Mouse (Mus musculus) forebrain, postnatal 0 days (tissue): Measurements from ENCODE around the gene Lbhd1. TPM values are rescaled to one million over a fixed set of nuclear protein-coding genes. Genes with fewer than 3 reads are reported as not detected.
"Not testable (repeated sequence)": the region's sequence is repeated elsewhere in the genome, so short reads cannot be mapped to it uniquely, and the experiment has no call there.

ENCODE experiments used
- ATAC-seq: fragments of 200-750 bp; cut with Nextera tagmentation; 2 replicates; pipeline ENCODE4 v1.8.0; 2017; ENCODE audit warnings: mild to moderate bottlenecking, moderate library complexity
- DNase-seq: peaks from one replicate; pipeline ENCODE4 v3.0.0-alpha.2; 2015
- H3K27ac ChIP-seq: fragments of 300-500 bp; sonication (generic); 2 replicates; pipeline ENCODE4 v1.5.1; 2014; ENCODE audit warnings: low read depth, mild to moderate bottlenecking, antibody characterized with exemption, low read length, moderate library complexity, mixed read lengths
- H3K27me3 ChIP-seq: fragments of 300-500 bp; sonication (generic); 2 replicates; pipeline ENCODE4 v1.6.1; 2014; ENCODE audit warnings: mild to moderate bottlenecking, low read length, mixed read lengths; ENCODE audit not compliant: insufficient read depth
- H3K36me3 ChIP-seq: fragments of 300-500 bp; sonication (generic); 2 replicates; pipeline ENCODE4 v1.6.1; 2014; ENCODE audit warnings: mild to moderate bottlenecking, moderate library complexity; ENCODE audit not compliant: insufficient read depth
- H3K4me1 ChIP-seq: fragments of 300-500 bp; sonication (generic); 2 replicates; pipeline ENCODE4 v1.6.1; 2014; ENCODE audit warnings: antibody characterized with exemption; ENCODE audit not compliant: insufficient read depth
- H3K4me2 ChIP-seq: fragments of 300-500 bp; sonication (generic); 2 replicates; pipeline ENCODE4 v1.6.1; 2014; ENCODE audit warnings: low read depth, mild to moderate bottlenecking, moderate library complexity
- H3K4me3 ChIP-seq: fragments of 300-500 bp; sonication (generic); 2 replicates; pipeline ENCODE4 v1.5.1; 2014; ENCODE audit warnings: low read depth, low read length, mixed read lengths
- H3K9ac ChIP-seq: fragments of 300-500 bp; sonication (generic); 2 replicates; pipeline ENCODE4 v1.6.1; 2014; ENCODE audit warnings: mild to moderate bottlenecking
- H3K9me3 ChIP-seq: fragments of 300-500 bp; sonication (generic); 2 replicates; pipeline ENCODE4 v1.6.1; 2016; ENCODE audit warnings: low read length
- CTCF ChIP-seq: sonication (generic); IDR thresholded peaks from 2 replicates; pipeline ENCODE4 v1.5.1; 2016; ENCODE audit warnings: antibody characterized with exemption, control low read depth, low read depth
- WGBS: fragments of 180-500 bp; shearing (Covaris S2); extraction: QIAGEN DNeasy Blood & Tissue Kit; methylation state at CpG from one replicate; pipeline ENCODE4 v1.1.7; 2014; 5-methylcytosine and 5-hydroxymethylcytosine counted together
- polyA plus RNA-seq: library from polyadenylated mRNA; unstranded; fragments of >200 nt; fragmentation: Nextera tagmentation; extraction: Ambion mirVana; gene quantifications from 2 replicates; pipeline ENCODE4 v1.2.1, GENCODE M21; 2015
- total RNA-seq: library from RNA; depleted of rRNA; stranded (reverse); fragments of >200 nt; gene quantifications from 2 replicates; pipeline ENCODE4 v1.2.3, GENCODE M21; 2014

Gene Lbhd1
- total and polyA plus RNA-seq, 2 experiments from 2014 or later, result 5.0 to 36.5 TPM

DNA sequence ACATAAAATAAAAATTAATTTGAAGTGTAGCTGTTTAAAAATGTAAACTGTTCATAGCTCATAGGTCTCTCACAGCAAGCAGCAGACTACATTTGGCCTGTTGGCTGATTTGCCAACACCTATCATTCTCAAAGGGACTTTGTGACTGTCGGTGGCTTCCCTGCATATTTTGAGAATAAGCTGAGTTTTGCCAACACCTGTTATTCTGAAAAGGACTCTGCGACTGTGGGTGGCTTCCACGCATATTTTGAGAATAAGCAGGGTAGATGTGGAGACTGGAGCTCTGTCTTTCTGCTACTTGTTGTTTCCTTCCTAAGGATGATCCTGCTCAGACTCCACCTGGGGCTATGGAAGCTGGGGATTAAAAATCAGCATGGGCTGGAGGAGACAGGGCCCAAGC, 30.4 kb upstream of the Lbhd1 start:
- Histone ChIP-seq H3K36me3 (peaks cover 12% of the 10 kb centered on the region), H3K9ac (no peak overlapping the region), H3K27ac (no peak overlapping the region), H3K9me3 (no peaks in the 10 kb centered on the region), H3K27me3 (no peaks in the 10 kb centered on the region), H3K4me3 (no peak overlapping the region), H3K4me2 (no peak overlapping the region), H3K4me1 (no peaks in the 10 kb centered on the region)
- no peak for TF ChIP-seq CTCF
- 75% methylated on average over 3 of the region's 3 CpGs for WGBS
- no peak for ATAC-seq
- DNase-seq, result no peak

DNA sequence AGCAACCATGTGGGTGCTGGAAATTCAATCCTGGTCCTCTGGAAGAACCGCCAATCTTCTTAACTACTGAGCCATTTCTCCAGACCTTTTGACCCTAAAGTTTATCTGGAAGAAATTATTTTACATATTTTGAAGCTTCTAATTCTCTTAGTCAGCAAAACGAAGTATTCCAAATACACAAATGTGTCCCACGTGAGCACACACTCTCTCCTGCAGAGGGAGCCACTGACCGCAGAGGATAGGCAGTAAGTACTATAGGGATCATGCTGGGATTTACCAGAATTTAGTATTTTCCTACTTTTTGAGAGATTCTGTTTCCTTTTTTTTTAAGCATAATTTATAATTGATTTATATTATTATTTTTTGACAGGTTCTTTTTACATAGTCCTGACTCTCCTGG, 25.8 kb upstream of the Lbhd1 start:
- ATAC-seq, result no peak
- no peaks in the 10 kb centered on the region for H3K4me1 ChIP-seq
- no peaks in the 10 kb centered on the region for H3K9me3 ChIP-seq
- no peak overlapping the region for H3K9ac ChIP-seq
- 43% methylated on average over 4 of the region's 4 CpGs for WGBS
- DNase-seq, result peak; percentile 56
- TF ChIP-seq CTCF, result peak; percentile 68
- no peak overlapping the region for H3K27ac ChIP-seq
- H3K36me3 ChIP-seq, result no peaks in the 10 kb centered on the region
- H3K27me3 ChIP-seq, result no peaks in the 10 kb centered on the region
- H3K4me3 ChIP-seq, result no peak overlapping the region
- no peak overlapping the region for H3K4me2 ChIP-seq

DNA sequence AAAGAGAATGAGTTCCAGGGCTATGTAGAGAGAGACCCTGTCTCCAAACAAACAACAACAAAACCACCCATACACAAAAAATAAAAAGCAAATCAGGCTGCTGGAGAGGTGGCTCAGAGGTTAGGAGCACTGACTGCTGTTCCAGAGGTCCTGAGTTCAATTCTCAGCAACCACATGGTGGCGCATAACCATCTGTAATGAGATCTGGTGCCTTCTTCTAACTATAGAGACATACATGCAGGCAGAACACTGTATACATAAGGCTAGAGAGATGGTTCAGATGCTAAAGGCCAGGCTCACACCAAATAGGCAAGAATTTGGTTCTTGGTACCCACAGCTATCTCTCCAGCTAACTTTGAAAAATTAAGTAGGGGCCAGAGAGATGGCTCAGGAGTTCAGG, 24.5 kb upstream of the Lbhd1 start:
- no peak overlapping the region for H3K4me3 ChIP-seq
- ATAC-seq (no peak), DNase-seq (no peak)
- H3K27ac ChIP-seq, result no peak overlapping the region
- H3K9ac ChIP-seq, result no peak overlapping the region
- no peaks in the 10 kb centered on the region for H3K9me3 ChIP-seq
- H3K4me1 ChIP-seq, result no peaks in the 10 kb centered on the region
- TF ChIP-seq CTCF, result peak; percentile 56
- no peaks in the 10 kb centered on the region for H3K36me3 ChIP-seq
- 24% methylated on average over 1 of the region's 1 CpGs for WGBS
- no peaks in the 10 kb centered on the region for H3K27me3 ChIP-seq
- H3K4me2 ChIP-seq, result no peak overlapping the region

DNA sequence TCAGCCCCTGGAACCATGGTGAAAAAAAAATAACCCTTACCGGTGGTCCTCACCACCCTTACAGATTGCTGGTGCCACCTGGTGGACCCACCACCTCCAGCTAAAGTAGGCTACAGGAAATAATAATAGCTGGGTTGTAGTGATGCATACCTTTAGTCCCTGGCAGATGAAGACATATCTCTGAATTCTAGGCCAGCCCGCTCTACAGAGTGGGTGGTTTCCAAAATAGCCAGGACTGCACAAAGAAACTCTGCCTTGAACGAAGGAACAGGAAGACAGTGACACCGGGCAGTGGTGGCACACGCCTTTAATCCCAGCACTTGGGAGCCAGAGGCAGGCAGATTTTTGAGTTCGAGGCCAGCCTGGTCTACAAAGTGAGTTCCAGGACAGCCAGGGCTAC, 19.3 kb upstream of the Lbhd1 start:
- no peak for TF ChIP-seq CTCF
- Histone ChIP-seq H3K4me3 (no peak overlapping the region), H3K36me3 (no peaks in the 10 kb centered on the region), H3K27ac (no peak overlapping the region), H3K9ac (no peak overlapping the region), H3K27me3 (no peaks in the 10 kb centered on the region), H3K4me2 (no peak overlapping the region), H3K4me1 (no peaks in the 10 kb centered on the region), H3K9me3 (no peaks in the 10 kb centered on the region)
- ATAC-seq (no peak), DNase-seq (no peak)
- WGBS, result 86% methylated on average over 6 of the region's 6 CpGs

DNA sequence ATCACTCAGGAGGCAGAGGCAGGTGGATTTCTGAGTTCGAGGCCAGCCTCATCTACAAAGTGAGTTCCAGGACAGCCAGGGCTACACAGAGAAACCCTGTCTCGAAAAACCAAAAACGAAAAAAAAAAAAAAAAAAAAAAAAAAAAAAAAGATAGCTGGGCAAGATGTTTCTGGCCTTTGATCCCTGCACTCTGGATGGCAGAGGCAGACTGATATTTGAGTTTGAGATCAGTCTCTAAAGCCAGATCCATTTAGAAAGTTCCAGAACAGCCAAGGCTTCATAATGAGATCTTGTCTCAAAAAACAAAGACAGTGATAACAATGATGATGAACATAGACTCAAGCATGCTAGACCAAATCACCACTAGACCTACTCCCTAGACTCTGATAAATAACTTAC, 13.2 kb upstream of the Lbhd1 start:
- H3K27me3 ChIP-seq, H3K9me3 ChIP-seq, ATAC-seq, DNase-seq, H3K4me3 ChIP-seq, H3K9ac ChIP-seq, H3K27ac ChIP-seq, H3K4me1 ChIP-seq: not testable (repeated sequence)
- H3K36me3 ChIP-seq, result peaks cover 21% of the 10 kb centered on the region
- peak overlapping the region; percentile 92; the same call in 1 of the 2 replicates for H3K4me2 ChIP-seq
- 69% methylated on average over 3 of the region's 3 CpGs for WGBS

DNA sequence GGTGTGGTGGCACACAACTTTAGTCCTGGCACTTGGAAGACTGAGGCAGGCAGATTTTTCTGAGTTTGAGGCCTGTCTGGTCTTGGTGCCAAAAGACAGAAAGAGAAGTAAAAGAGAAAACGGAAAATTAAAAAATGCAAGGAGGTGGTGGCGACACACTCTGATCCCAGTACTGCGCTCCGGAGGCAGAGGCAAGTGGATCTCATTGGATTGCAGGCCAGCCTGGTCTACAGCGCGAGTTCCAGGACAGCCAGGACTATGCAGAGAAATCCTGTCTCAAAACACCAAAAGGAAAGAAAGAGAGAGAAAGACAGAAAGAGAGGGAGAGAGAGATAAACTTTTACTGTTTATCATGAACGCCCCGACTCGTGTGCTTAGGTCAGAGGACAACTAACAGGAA, 12.7 kb upstream of the Lbhd1 start:
- WGBS, result 62% methylated on average over 9 of the region's 9 CpGs
- Histone ChIP-seq H3K9ac (peak overlapping the region; percentile 80), H3K27ac (peak overlapping the region; percentile 81), H3K9me3 (no peaks in the 10 kb centered on the region), H3K4me1 (no peaks in the 10 kb centered on the region), H3K4me2 (peak overlapping the region; percentile 92), H3K27me3 (no peaks in the 10 kb centered on the region), H3K36me3 (peaks cover 23% of the 10 kb centered on the region), H3K4me3 (peak overlapping the region; percentile 74)
- DNase-seq (peak; percentile 10), ATAC-seq (peak; percentile 12; the same call in 1 of the 2 replicates)
- no peak for TF ChIP-seq CTCF

DNA sequence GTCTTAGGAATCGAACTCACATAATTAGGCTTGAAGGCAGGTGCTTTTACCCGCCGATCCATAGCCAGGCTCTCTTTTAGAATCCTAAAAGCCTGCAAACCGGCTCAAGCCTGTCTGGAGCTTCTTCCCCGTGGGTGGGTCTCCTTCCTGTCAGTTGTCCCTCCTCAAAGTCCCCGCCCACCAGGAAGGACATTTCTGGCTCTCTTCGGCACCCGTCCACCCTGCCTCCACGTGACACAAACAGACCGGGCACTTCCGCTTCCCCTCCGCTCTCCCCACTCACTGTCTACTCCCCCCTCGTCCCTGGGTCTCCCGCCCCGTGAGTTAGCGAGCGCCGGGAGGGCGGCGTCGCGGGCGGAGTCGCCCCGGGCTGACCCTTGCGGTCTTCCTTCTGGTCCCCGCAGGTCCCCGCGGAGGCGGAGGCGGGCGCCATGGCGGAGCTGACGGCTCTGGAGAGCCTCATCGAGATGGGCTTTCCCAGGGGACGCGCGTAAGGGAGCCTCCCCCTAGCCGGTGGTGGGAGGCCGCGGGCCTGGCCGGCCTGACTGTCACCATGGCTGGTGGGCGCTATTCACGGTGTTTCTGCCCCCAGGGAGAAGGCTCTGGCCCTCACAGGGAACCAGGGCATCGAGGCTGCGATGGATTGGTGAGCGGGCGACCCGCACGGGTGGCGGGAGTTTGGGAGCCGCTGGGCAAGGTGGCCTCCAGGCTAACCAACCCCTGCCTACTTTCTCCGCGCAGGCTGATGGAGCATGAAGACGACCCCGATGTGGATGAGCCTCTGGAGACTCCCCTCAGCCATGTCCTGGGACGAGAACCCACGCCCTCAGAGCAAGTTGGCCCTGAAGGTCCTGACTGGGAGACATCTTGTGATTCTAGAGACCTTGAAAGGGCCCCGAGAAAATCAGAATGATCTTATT, 12.0 kb upstream of the Lbhd1 start, which contains the start of gene Ubxn1:
Gene Ubxn1, plus strand, starts transcription at position 230 of the 920 bp plus-strand sequence.
- no peaks in the 10 kb centered on the region for H3K27me3 ChIP-seq
- no peaks in the 10 kb centered on the region for H3K9me3 ChIP-seq
- H3K4me3 ChIP-seq, result peak within 1 kb of the TSS; percentile 74
- TF ChIP-seq CTCF, result no peak
- peak within 1 kb of the TSS; percentile 92 for H3K4me2 ChIP-seq
- ATAC-seq, result peak; percentile 99
- H3K36me3 ChIP-seq, result peaks cover 30% of the 10 kb centered on the region
- peak within 1 kb of the TSS; percentile 81 for H3K27ac ChIP-seq
- H3K9ac ChIP-seq, result peak within 1 kb of the TSS; percentile 80
- WGBS, result 2% methylated on average over 59 of the region's 59 CpGs
- H3K4me1 ChIP-seq, result no peaks in the 10 kb centered on the region
- peak; percentile 96 for DNase-seq
